Mouse (Mus musculus) natural killer cell, adult 2 months (primary cell): ENCODE measurements around the gene Ttll11.
A peak's percentile ranks its signal among the peaks of the same experiment; 100 is the strongest.

Source experiments
- DNase-seq, 2 experiments: peaks; one replicate each; pipeline ENCODE4 v3.0.0; 2022; ENCODE audit warnings: low spot score in 2 of 2

Ttll11 gene

DNA sequence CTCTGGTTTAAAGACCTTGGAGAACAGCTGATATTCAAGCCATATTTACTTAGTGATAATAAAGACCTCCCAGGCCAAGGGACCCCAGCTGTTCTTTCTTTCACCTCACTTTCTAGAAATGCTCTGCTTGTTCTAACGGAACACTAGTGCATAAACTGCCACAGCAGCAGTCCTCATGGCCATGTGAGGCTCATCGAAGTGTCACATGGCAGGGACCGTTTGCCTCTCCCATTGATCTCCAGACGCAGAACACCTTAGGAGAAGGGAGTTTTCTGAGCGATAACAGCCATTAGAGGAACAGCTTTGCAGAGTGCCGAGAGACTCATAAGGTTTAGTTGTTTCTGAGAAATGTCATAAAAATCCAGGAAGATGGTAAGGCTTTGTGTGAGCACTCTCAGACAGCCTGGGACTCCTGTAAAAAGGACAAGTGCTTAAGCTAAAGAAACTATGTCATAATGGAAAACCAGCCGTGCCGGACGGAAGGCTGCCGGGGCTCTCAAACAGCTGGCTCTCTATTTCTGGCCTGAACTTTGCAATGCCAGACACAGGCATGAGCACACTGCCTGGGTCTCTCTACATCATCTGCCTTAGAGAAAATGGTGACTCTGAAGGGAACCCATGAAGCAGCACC lies 13.7 kb downstream of the Ttll11 start:
- DNase-seq = no peak

GRCm38 (mm10) chr2:35963280-35963679 lies 16.4 kb downstream of the Ttll11 start:
- DNase-seq = no peak

DNA sequence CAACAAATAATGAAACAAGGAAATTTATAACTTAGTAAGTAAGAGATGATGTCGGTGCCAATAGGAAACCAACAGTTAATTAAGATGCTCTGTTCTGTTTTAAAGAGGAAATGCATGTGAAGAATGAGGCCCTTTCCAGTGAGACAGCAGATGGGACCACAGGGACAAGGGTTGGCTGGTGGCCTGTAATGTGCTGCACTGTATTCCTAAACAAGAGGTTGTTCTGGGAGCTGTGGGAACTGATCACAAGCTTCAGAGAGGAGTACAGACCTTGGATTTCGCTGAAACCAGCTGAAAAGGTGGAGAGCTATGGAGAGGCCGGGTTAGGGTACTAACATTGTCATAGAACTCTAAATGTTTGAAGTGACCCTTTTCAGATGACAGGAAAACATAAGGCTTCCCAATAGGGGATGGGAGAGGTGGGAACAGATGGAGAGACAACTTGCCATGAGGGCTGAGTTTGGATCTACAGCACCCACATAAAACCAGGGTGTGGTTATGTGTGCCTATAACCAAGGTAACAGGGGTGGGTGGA lies 18.1 kb downstream of the Ttll11 start:
- no peak for DNase-seq

GRCm38 (mm10) chr2:35957471-35958140 lies 22.1 kb downstream of the Ttll11 start:
- no peak for DNase-seq

GRCm38 (mm10) chr2:35955211-35955610 lies 24.5 kb downstream of the Ttll11 start:
- no peak for DNase-seq

DNA sequence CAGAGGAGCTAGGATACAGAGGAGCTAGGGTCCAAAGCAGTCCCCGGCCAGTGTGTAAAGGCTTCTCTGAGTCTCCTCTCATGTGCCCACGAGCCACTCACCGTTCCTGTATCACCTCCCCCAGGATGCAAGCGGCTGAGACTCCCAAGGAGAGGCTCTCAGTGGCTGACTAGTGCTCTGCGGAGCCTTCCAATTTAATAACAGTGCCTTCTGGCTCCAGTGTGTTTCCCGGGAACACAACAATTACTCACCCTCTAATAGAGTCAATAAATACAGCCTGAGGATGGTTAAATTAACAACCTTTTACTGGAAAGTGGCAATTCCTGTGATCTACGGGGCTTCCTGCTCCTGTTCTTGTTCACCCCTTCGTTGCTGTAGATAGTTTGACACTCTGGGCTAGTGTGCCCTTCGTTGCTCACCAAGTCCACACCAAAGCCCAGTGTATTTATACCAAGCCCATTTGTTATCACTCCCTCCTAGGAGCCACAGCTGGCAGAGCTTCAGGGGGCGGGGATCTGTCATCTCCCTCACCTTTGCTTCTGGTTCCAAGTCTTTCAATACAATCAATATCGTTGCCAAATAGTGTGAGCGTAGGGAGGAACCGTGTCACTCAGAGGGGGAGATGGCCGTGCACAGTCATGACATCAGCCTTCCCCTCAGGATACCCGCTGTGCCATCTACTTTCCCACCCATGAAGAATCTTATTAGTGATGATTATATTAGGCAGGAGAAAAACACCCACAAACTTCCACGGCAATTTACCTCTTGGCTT lies 27.3 kb downstream of the Ttll11 start:
- no peak for DNase-seq

DNA sequence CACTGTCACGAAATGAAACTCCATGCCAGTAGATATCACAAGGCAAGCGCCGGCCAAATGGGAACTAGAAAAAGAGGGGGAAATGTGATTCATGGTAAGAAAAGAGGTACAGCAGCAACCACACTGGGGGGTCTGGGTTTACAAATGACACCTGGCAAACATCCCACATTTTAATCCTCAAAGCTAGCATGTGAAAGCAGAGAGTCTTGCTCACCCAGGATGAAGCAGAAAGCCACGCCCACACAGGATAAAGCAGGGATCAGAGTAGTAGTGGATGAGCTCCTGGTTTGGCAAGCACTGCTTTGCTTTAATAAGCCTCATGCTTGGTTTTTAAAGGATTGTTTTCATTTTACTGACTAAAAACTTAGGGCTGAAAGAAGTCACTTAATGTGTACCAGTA lies 34.8 kb downstream of the Ttll11 start:
- DNase-seq = no peak

DNA sequence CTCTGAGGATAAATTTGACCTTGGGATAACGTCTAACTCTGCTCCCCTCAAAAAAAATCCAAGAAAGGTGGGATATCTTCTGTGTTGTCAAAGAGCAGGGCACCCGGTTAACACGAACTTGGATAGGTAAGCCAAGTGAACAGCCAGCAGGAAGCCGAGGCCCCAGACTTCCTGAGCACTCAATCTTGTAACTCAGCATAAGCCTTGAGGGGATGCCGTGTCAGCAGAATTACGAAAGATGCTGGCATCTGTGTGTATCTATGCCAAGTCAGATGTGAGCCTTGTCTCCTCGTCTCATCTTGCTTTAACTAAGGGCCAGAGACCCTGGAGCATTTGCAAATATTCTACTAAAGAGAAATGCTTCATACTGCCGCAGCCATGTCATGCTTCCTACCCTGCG lies 36.8 kb downstream of the Ttll11 start:
- no peak for DNase-seq

GRCm38 (mm10) chr2:35935045-35935444 lies 44.7 kb downstream of the Ttll11 start:
- no peak for DNase-seq

DNA sequence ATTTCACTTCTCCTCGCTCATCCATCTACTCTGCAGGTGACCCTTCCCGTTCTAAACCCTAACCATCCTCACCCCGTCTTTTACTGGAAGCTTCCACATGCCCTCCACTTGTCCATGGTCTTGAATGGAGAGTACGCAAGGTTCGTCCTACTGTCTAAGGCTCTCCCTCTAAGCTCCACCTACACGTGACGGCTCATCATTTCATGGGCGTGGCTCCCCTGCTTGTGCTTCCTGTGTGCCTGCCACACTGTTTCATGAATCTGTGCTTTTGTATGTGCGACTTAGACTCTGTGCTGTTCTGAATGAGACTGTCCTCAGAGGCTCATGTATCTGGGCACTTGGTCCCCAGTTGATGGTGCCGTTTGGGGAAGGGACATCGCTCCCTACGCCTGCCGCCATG lies 46.6 kb downstream of the Ttll11 start:
- no peak for DNase-seq

- DNase-seq = no peak
Observed at GRCm38 (mm10) chr2:35931619-35932018, 48.1 kb downstream of the Ttll11 start.

DNA sequence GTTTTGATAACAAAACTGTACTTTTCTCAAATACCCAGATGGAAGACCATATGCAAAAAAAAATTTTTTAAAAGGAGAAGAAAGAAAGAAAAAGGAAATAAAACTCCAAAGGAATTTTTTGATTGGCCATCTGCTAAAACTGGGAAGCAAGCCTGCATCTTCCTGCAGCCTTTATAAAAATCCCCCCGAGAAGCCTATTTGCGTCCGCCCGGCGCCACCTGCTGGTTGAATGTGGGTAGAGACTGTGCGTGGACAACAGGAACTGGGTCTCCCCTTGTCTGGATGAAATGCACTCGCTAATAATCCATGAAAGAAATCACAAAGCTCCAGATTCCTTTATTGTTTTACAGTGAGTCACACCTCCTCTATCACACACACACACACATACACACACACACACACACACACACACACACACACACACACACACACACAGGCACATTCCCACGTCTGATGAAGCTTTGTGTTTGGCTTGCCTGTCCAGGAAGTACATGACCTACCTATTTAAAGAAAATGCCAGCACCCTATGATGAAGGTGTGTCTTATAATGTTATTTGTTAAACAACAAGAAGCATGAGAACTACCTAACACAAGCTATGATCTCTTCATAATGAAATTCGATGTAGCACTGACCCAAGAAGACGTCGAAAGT lies 49.1 kb downstream of the Ttll11 start:
- DNase-seq = peak; percentile 21 to 50

DNA sequence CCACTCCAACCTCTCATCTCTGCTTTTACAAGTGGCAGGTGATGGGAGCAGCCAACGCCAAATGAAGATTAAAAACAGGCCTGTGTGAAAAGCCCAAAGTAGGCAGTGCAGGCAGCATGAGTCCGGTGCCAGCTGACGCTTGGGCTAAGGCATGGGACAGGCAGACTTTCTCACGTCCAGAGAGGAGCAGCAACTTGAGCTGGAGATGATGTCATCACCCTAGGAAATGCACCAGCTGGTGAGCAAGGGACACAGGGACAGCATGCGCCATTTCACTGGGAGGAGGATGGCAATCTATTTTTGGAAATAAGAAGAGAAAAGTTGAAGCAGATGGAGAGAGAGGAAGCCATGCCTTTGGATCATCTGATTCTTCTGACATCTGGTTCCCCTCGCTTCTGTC lies 51.6 kb downstream of the Ttll11 start:
- no peak for DNase-seq

DNA sequence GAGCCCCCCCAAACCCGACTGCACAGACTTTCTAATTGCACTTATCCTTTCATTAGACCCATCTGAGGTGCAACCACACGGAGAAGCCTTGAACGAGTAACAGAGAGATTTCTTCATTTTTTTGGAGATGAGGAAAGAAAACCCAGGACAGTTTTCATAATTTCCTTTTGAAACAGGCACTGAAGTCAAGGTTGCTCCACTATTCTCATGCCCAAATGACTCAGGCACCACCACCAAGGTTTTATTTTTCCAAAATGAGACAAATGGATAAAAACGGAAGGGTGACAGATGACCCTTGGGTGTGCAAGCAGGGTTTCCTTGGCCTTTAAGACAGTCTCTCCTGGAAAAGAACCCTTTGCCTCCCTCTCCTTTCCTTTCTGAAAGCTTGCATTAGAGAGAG lies 54.8 kb downstream of the Ttll11 start:
- no peak for DNase-seq

- no peak for DNase-seq
Observed at GRCm38 (mm10) chr2:35922956-35923355, 56.8 kb downstream of the Ttll11 start.

DNA sequence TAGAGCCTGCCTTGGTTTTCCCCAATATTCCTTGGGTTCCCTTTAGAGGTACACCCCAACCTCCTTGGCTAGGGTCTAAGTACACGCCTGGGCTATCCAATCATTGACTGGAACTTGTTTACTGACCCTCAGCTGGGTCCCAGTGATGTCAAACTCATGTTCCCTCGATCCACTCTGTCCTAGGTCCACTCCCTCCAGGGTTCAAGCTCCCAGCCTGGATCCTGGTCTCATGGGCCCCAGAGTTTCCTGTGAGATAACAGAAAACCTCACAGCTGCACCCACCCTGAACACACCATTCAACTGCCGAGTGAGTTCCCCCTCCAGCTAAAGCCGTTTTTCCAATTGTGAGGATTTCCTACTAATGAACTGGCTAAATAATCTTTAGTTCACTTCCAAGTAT lies 67.6 kb downstream of the Ttll11 start:
- DNase-seq = no peak

- DNase-seq = no peak
Observed at GRCm38 (mm10) chr2:35911675-35912074, 68.0 kb downstream of the Ttll11 start.

DNA sequence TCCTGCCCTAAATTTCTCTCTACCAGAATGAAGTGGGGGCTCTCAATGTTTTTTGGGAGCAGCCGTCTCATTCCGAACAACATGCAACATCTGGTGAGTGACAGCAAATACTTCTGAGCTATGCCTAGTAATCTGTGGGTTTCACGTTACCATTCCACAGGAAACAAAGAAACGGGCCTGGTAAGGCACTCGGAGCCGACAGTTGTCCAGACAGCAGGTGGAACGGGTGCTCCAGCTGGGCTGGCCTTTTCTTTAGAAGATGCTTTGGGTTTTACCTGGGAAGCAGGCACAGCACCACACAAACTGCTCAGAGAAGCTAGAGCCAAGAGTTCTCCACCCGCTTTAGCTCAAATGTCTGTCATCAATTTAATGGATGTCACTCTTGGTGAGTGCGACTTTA lies 69.0 kb downstream of the Ttll11 start:
- no peak for DNase-seq

DNA sequence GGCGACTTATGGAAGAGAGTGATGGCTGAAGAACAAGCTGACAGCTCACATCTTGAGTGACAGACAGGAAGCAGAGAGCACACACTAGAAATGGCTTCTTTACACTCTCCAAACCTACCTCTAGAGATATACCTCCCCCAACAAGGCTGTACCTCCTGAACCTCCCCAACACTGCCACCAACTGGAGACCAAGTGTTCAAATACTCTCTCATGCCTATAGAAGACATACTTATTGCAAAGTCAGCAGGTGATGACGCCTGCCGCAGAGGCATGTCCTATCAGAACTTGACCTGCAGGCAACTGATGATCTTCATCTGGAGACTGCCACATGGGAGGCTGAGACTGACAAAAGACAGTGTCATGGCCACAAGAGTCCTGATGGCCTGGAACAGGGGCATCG lies 70.4 kb downstream of the Ttll11 start:
- no peak for DNase-seq

DNA sequence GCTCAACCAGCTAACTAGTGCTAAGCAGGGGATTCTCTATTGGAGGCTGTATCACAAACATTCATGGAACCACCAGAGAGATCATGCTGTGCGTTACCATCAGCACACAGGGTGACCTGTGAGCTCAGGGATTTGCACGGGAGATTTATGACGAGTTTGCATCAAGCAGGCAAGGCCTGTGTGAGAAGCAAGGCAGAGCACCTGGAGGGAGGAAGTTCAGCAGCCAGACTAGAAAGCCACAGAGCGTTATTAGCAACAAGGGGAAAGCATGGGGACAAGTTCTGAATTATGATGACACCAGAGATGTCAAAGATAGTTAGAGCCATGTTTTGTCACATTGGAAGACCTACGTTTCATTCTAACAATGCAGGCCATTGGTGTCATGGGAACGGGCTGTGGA lies 72.1 kb downstream of the Ttll11 start:
- no peak for DNase-seq

DNA sequence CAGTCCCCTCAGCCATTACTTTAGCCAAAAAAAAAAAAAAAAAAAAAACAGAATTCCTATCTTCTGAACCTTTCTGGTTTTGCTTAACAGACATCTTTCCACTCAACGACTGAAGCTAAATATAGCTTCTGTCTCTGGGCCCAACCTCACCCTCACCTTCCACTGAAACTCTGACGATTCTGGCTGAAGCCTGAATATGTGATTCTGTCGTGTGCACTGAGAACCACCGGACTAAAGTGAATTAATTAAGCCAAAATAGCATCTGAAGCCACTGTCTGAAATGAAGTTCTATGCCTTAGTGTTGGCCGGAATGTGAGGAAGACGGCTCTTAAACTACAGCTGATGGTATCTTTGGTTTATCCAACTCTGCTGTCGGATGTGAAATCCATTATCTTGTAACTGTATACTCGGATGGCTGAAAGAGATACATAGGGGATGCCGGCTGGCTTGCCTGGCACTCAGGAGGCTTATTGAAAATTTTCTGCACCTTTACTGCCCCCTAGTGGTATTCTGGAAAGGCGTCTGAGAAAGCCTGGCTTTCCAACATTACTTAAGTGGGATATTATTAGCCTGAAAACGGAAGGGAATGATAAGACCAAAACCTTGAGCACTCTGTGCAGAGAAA lies 73.4 kb downstream of the Ttll11 start:
- peak; percentile 38 to 60 for DNase-seq

- DNase-seq = no peak
Observed at GRCm38 (mm10) chr2:35900845-35901244, 78.9 kb downstream of the Ttll11 start.
